Mouse (Mus musculus): ENCODE measurements around the gene Atp6v1fnb. TPM values are rescaled to one million over a fixed set of nuclear protein-coding genes. Genes with fewer than 3 reads are reported as not detected.

Gene Atp6v1fnb
- polyA plus RNA-seq, 1 experiment: not detected

DNA sequence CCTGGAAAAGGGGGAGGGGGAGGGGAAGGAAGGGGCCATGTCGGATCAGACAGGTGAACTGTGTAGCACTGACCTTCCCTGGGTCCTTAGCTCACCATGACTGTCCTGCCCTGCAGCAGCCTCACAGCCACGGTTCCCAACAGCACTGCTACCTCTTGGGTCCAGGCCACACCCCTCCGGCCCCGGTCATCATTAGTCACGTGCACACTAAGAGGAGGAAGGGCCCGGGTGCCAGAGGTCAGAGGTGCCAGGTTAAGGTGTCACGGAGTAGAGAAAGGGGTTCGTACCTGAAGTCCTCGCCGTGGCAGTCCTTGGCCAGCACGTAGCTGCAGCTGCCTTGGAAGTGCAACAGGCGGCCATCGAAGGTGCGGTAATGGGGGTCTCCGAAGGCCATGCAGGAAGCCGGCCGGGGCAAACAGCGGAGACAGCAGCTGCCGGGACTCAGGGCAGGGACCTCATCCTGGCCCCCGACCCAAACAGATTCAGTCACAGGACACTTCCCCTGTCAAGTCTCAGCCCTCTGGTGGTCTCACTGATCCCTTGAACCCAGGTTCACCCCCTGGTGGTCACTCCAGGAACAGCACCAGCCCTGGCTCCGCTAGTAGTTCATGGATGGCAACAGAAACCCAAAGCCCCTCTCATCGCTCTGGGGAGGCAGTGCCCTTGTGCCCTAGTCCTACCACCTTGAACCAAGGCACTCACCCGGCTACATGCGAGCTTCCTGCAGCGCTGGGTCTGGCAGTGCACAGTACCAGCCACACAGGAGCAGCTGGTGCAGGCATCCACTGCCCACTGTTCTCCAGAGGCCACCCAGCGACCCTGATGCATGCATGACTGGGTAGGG lies 13.7 kb downstream of the Atp6v1fnb start:
- H3K4me3 ChIP-seq (ENCODE audit: insufficient read depth, low read depth, low read length): peak overlapping the region; percentile 22

GRCm38 (mm10) chr6:29485951-29486350 lies 14.7 kb downstream of the Atp6v1fnb start:
- Histone ChIP-seq H3K4me1 (ENCODE audit: control insufficient read depth, insufficient read depth, low read length) (peaks cover 18% of the 10 kb centered on the region), H3K27ac (ENCODE audit: insufficient read depth, low read depth, low read length) (no peak overlapping the region), H3K4me3 (ENCODE audit: insufficient read depth, low read depth, low read length) (no peak overlapping the region)
- TF ChIP-seq CTCF (IDR thresholded peaks at IDR 0.05; ENCODE audit: insufficient read depth, low read depth, low read length): no peak
- TF ChIP-seq POLR2A (IDR thresholded peaks at IDR 0.05; ENCODE audit: insufficient read depth, low read depth, low read length): no peak
- WGBS: 74% methylated on average over 2 of the region's 2 CpGs

More for the DNA sequence above, 13.7 kb downstream of the Atp6v1fnb start:
- Histone ChIP-seq H3K4me1 (ENCODE audit: control insufficient read depth, insufficient read depth, low read length) (peaks cover 18% of the 10 kb centered on the region), H3K27ac (ENCODE audit: insufficient read depth, low read depth, low read length) (no peak overlapping the region)
- 12% methylated on average over 26 of the region's 26 CpGs for WGBS
- peak; percentile 86 for TF ChIP-seq CTCF (IDR thresholded peaks at IDR 0.05; ENCODE audit: insufficient read depth, low read depth, low read length)
- TF ChIP-seq POLR2A (IDR thresholded peaks at IDR 0.05; ENCODE audit: insufficient read depth, low read depth, low read length): no peak

DNA sequence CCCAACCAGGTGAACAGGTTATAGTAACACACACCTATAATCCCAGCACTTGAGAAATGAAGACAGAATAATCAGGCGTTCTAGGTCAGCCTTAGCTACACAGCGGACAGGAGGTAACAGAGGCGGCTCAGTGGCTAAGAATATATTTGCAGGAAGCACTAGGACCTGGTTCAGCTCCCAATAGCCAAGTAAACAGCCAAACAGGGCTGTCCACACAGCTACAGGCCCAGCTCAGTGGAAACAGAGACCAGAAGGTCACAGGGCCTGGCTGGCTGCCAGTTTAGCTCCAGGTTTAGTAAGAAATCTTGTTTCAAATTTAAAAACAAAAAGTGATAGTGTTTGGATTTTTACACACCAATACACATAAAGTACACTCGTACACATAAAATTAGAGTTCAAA lies 22.9 kb downstream of the Atp6v1fnb start:
- TF ChIP-seq CTCF (IDR thresholded peaks at IDR 0.05; ENCODE audit: insufficient read depth, low read depth, low read length) (no peak), POLR2A (IDR thresholded peaks at IDR 0.05; ENCODE audit: insufficient read depth, low read depth, low read length) (no peak)
- no peak overlapping the region for H3K27ac ChIP-seq (ENCODE audit: insufficient read depth, low read depth, low read length)
- H3K4me1 ChIP-seq (ENCODE audit: control insufficient read depth, insufficient read depth, low read length): peaks cover 13% of the 10 kb centered on the region
- no peak overlapping the region for H3K4me3 ChIP-seq (ENCODE audit: insufficient read depth, low read depth, low read length)
- 86% methylated on average over 4 of the region's 4 CpGs for WGBS

DNA sequence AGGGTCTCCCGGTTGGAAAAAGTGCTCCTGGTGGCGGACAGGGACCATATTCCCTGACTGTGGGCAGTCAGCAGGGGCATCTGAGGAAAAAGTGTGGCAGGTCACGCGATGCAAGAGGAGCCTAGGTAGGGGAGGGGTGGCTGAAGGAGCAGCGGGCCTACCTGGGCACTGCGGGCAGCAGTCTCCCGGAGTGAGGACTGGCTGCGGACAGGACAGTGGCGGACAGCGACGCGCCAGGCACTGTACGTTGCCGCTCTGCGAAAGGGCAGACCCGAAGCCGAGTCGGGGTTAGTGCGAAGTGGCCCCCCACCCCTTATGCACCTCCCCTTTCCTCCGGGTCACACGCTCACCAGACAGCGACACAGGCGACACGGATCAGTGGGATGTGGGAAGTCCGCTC lies 25.0 kb downstream of the Atp6v1fnb start:
- 21% methylated on average over 25 of the region's 25 CpGs for WGBS
- TF ChIP-seq POLR2A (IDR thresholded peaks at IDR 0.05; ENCODE audit: insufficient read depth, low read depth, low read length) (no peak), CTCF (IDR thresholded peaks at IDR 0.05; ENCODE audit: insufficient read depth, low read depth, low read length) (no peak)

DNA sequence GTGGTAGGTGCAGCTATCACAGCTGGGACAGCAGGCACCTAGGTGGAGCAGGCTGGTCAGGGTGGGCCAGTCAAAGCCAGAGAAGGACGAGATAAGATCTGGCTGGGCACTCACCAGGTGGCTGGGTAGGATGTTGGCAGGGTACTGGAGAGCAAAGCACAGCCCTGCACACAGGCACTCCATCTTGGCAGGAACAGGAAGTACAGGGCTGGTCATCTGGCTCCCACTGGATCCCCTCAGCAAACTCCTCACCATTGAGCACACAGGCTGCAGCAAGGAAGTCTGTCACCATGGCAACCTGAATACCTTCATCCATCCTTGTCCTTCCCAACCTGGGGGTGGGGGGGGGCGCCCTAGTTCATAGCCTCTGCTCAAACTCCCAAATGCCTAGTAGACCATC lies 26.6 kb downstream of the Atp6v1fnb start:
- 55% methylated on average over 2 of the region's 2 CpGs for WGBS
- Histone ChIP-seq H3K27ac (ENCODE audit: insufficient read depth, low read depth, low read length) (no peak overlapping the region), H3K4me3 (ENCODE audit: insufficient read depth, low read depth, low read length) (no peak overlapping the region), H3K4me1 (ENCODE audit: control insufficient read depth, insufficient read depth, low read length) (peaks cover 11% of the 10 kb centered on the region; the same call in 1 of the 2 replicates)
- TF ChIP-seq POLR2A (IDR thresholded peaks at IDR 0.05; ENCODE audit: insufficient read depth, low read depth, low read length): no peak
- TF ChIP-seq CTCF (IDR thresholded peaks at IDR 0.05; ENCODE audit: insufficient read depth, low read depth, low read length): no peak

More for the DNA sequence above, 25.0 kb downstream of the Atp6v1fnb start:
- peaks cover 11% of the 10 kb centered on the region; the same call in 1 of the 2 replicates for H3K4me1 ChIP-seq (ENCODE audit: control insufficient read depth, insufficient read depth, low read length)
- no peak overlapping the region for H3K4me3 ChIP-seq (ENCODE audit: insufficient read depth, low read depth, low read length)
- H3K27ac ChIP-seq (ENCODE audit: insufficient read depth, low read depth, low read length): no peak overlapping the region

DNA sequence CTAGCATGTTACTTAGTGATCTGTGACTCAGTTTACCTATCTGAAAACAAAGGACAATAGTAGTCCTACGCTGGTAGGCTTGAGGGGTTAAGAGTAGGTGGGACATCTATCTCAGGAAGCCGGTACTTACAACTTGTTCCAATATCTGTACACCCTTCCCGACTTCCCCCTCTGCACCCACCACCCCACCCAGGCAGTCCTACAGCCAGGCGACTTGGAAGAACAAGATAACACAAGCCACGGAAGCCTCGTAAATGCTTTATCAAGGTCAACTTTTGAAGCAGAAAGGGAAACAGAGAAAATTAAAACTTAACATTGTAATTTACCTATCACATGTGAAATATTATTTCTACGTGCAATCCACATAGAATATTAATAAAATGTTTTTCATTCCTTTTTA lies 28.9 kb downstream of the Atp6v1fnb start:
- WGBS: 97% methylated on average over 7 of the region's 7 CpGs
- Histone ChIP-seq H3K4me1 (ENCODE audit: control insufficient read depth, insufficient read depth, low read length) (peaks cover 11% of the 10 kb centered on the region; the same call in 1 of the 2 replicates), H3K27ac (ENCODE audit: insufficient read depth, low read depth, low read length) (no peak overlapping the region), H3K4me3 (ENCODE audit: insufficient read depth, low read depth, low read length) (no peak overlapping the region)
- no peak for TF ChIP-seq CTCF (IDR thresholded peaks at IDR 0.05; ENCODE audit: insufficient read depth, low read depth, low read length)
- TF ChIP-seq POLR2A (IDR thresholded peaks at IDR 0.05; ENCODE audit: insufficient read depth, low read depth, low read length): no peak

- Histone ChIP-seq H3K4me3 (ENCODE audit: insufficient read depth, low read depth, low read length) (no peak overlapping the region), H3K4me1 (ENCODE audit: control insufficient read depth, insufficient read depth, low read length) (peaks cover 8% of the 10 kb centered on the region; the same call in 1 of the 2 replicates), H3K27ac (ENCODE audit: insufficient read depth, low read depth, low read length) (no peak overlapping the region)
- 95% methylated on average over 6 of the region's 6 CpGs for WGBS
- TF ChIP-seq POLR2A (IDR thresholded peaks at IDR 0.05; ENCODE audit: insufficient read depth, low read depth, low read length) (no peak), CTCF (IDR thresholded peaks at IDR 0.05; ENCODE audit: insufficient read depth, low read depth, low read length) (no peak)
Observed at GRCm38 (mm10) chr6:29500810-29501209, 29.6 kb downstream of the Atp6v1fnb start.

GRCm38 (mm10) chr6:29501599-29501998 lies 30.4 kb downstream of the Atp6v1fnb start:
- Histone ChIP-seq H3K27ac (ENCODE audit: insufficient read depth, low read depth, low read length) (no peak overlapping the region), H3K4me3 (ENCODE audit: insufficient read depth, low read depth, low read length) (no peak overlapping the region), H3K4me1 (ENCODE audit: control insufficient read depth, insufficient read depth, low read length) (0 out of 2 replicates have a peak, but pooled peaks cover under 1% of the 10 kb centered on the region)
- WGBS: 93% methylated on average over 1 of the region's 1 CpGs
- TF ChIP-seq CTCF (IDR thresholded peaks at IDR 0.05; ENCODE audit: insufficient read depth, low read depth, low read length) (no peak), POLR2A (IDR thresholded peaks at IDR 0.05; ENCODE audit: insufficient read depth, low read depth, low read length) (no peak)

DNA sequence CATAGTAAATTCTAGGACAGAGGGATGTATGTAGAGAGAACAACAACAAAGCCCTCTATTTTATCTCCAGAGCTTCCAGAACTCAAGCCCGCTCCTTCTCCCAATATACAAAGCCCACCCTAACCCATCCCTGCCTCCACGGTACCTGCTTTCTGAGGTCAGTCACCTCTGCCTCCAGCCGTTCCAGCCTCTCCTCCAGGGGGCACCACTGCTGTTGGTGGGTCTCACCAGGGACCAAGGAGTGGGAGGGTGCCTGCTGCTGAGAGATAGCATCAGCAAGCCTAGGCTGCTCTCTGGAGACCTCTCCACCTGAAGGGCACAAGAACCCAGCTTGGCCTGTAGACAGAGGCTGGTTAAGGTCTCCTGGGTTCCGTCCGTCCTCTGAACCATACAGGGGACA lies 34.3 kb downstream of the Atp6v1fnb start:
- TF ChIP-seq CTCF (IDR thresholded peaks at IDR 0.05; ENCODE audit: insufficient read depth, low read depth, low read length) (no peak), POLR2A (IDR thresholded peaks at IDR 0.05; ENCODE audit: insufficient read depth, low read depth, low read length) (no peak)
- Histone ChIP-seq H3K4me3 (ENCODE audit: insufficient read depth, low read depth, low read length) (no peak overlapping the region), H3K4me1 (ENCODE audit: control insufficient read depth, insufficient read depth, low read length) (peaks cover 7% of the 10 kb centered on the region), H3K27ac (ENCODE audit: insufficient read depth, low read depth, low read length) (no peak overlapping the region)
- 92% methylated on average over 5 of the region's 5 CpGs for WGBS
